Mouse (Mus musculus) midbrain, embryonic 11.5 days (tissue): ENCODE measurements at regions not wholly inside any gene's neighbourhood (a gene's known extent, or its start where the extent isn't known, plus 50 kb on each side); places are given as distances from the start of the nearest gene placed in this dataset.

ENCODE experiments used
- ATAC-seq: fragments of 200-750 bp; cut with Nextera tagmentation; 2 replicates; pipeline ENCODE4 v1.8.0; 2017; ENCODE audit warnings: moderate TSS enrichment, moderate library complexity; ENCODE audit not compliant: low FRiP score
- DNase-seq: peaks from one replicate; pipeline ENCODE4 v3.0.0; 2015; ENCODE audit warnings: low spot score; ENCODE audit errors: missing footprints
- H3K27ac ChIP-seq: fragments of 300-500 bp; sonication (generic); 2 replicates; pipeline ENCODE4 v1.5.1; 2014; ENCODE audit warnings: low read depth, low read length
- H3K27me3 ChIP-seq: fragments of 300-500 bp; sonication (generic); 2 replicates; pipeline ENCODE4 v1.6.1; 2014; ENCODE audit warnings: mild to moderate bottlenecking, low read length, moderate library complexity, mixed read lengths; ENCODE audit not compliant: control insufficient read depth, insufficient read depth
- H3K36me3 ChIP-seq: fragments of 300-500 bp; sonication (generic); 2 replicates; pipeline ENCODE4 v1.6.1; 2014; ENCODE audit warnings: mild to moderate bottlenecking, low read length, moderate library complexity, mixed read lengths; ENCODE audit not compliant: control insufficient read depth, insufficient read depth
- H3K4me1 ChIP-seq: fragments of 300-500 bp; sonication (generic); 2 replicates; pipeline ENCODE4 v1.6.1; 2014; ENCODE audit warnings: low read length; ENCODE audit not compliant: control insufficient read depth, insufficient read depth
- H3K4me2 ChIP-seq: fragments of 300-500 bp; sonication (generic); 2 replicates; pipeline ENCODE4 v1.6.1; 2014; ENCODE audit warnings: mild to moderate bottlenecking, moderate library complexity
- H3K4me3 ChIP-seq: fragments of 300-500 bp; sonication (generic); 2 replicates; pipeline ENCODE4 v1.5.1; 2014; ENCODE audit warnings: low read depth, low read length
- H3K9ac ChIP-seq: fragments of 300-500 bp; sonication (generic); 2 replicates; pipeline ENCODE4 v1.6.1; 2014; ENCODE audit warnings: low read length
- H3K9me3 ChIP-seq: fragments of 300-500 bp; sonication (generic); 2 replicates; pipeline ENCODE4 v1.6.1; 2016; ENCODE audit warnings: low read length; ENCODE audit not compliant: control insufficient read depth
- WGBS: fragments of 180-500 bp; shearing (Covaris S2); extraction: QIAGEN DNeasy Blood & Tissue Kit; methylation state at CpG from one replicate; pipeline ENCODE4 v1.1.7; 2014; 5-methylcytosine and 5-hydroxymethylcytosine counted together

DNA sequence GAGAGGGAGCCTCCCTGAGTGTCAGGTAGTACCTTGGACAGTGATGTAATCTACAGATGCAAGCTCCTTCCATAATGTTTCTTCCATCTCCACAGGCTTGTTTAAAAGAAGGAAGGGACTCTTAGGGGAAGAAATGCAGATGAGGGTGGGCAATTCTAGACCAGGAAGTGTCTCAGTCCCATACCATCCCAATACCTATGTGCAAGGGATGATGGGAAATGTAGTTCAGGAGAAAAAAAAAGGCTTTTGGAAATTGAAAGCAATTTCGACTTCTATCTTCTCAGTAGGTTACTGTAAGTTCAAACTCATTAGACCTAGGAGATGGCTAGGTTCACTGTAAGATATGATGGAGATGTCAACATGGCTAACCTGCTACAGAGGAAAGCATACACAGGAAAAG, 68.3 kb downstream of the Cd83 start:
- no peaks in the 10 kb centered on the region for H3K36me3 ChIP-seq
- no peak overlapping the region for H3K4me2 ChIP-seq
- H3K27me3 ChIP-seq = no peaks in the 10 kb centered on the region; the same call in 1 of the 2 replicates
- WGBS = 89% methylated on average over 1 of the region's 1 CpGs
- H3K9me3 ChIP-seq = no peaks in the 10 kb centered on the region
- H3K4me3 ChIP-seq = no peak overlapping the region
- peak; percentile 37 for DNase-seq
- H3K9ac ChIP-seq = no peak overlapping the region
- no peak overlapping the region for H3K27ac ChIP-seq
- ATAC-seq = no peak
- peaks cover 12% of the 10 kb centered on the region for H3K4me1 ChIP-seq

DNA sequence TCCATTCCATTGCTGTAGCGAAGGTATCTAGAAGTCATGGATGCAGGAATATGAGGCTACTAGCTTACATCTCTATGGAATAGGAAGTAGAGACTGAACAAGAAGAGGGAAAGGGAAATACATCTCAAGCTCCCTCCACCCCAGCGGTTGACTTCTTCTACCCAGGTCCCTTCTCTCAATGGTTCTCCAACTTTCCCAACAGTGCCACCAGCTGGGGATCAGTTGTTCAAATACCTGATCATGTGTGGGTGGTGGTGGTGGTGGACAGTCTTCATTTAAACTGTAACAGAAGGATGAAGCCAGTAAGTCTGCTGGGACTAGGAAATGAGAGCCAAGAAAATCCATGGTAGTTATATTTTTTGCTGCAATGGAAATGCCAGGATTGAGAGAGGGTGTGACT, 70.4 kb downstream of the Cd83 start:
- no peak overlapping the region for H3K9ac ChIP-seq
- H3K36me3 ChIP-seq = no peaks in the 10 kb centered on the region
- no peaks in the 10 kb centered on the region for H3K9me3 ChIP-seq
- ATAC-seq = no peak
- no peak overlapping the region for H3K27ac ChIP-seq
- no peak for DNase-seq
- H3K27me3 ChIP-seq = no peaks in the 10 kb centered on the region
- 100% methylated on average over 2 of the region's 2 CpGs for WGBS
- H3K4me1 ChIP-seq = peaks cover 10% of the 10 kb centered on the region
- no peak overlapping the region for H3K4me3 ChIP-seq
- H3K4me2 ChIP-seq = no peak overlapping the region

DNA sequence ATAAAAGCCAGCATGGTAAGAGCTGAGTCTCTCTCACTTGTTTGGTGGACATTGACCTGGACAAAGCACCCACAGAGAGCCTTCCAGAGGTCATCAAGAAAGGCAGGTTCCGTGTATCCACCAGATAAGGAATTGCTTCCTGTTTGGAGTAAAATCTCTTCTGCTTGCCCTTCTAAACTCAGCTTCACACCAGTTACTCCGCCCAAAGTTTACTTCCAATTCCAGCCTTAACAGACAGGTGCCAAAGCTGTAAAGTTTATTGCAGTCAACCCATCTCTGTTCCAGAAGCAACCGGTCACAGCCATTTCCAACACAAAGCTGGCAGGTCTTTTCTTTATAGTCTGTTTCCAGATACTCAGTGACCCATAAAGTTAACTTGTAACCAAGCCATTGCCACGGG, 76.4 kb downstream of the Cd83 start:
- no peak overlapping the region for H3K27ac ChIP-seq
- peaks cover 17% of the 10 kb centered on the region for H3K4me1 ChIP-seq
- peaks cover 6% of the 10 kb centered on the region for H3K27me3 ChIP-seq
- ATAC-seq (no peak), DNase-seq (peak; percentile 72)
- no peak overlapping the region for H3K4me2 ChIP-seq
- no peak overlapping the region for H3K4me3 ChIP-seq
- H3K36me3 ChIP-seq = no peaks in the 10 kb centered on the region
- H3K9ac ChIP-seq = no peak overlapping the region
- 62% methylated on average over 4 of the region's 4 CpGs for WGBS
- no peaks in the 10 kb centered on the region for H3K9me3 ChIP-seq

DNA sequence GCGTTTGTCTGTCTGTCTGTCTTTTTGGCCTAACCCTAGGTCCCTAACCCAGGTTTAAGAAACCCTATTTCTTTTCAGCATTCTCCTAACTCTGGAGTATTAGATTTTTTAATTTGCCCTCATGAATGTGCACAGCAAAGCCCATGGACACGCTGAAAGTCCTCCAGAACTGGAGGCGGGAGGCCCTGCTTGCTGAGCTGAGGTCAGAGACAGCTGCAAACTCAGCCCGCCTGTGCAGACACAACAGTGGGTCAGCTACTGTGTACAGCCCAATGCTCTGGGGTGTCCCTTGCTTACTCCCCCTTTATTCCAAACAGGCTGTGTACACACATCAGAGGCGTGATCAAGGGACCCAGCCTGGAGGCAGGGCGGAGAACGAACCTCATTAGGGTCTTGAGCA, 76.8 kb downstream of the Cd83 start:
- no peak overlapping the region for H3K9ac ChIP-seq
- 79% methylated on average over 7 of the region's 7 CpGs for WGBS
- DNase-seq (peak; percentile 83), ATAC-seq (no peak)
- H3K27ac ChIP-seq = no peak overlapping the region
- no peak overlapping the region for H3K4me2 ChIP-seq
- H3K4me3 ChIP-seq = no peak overlapping the region
- peaks cover 17% of the 10 kb centered on the region for H3K4me1 ChIP-seq
- no peaks in the 10 kb centered on the region for H3K36me3 ChIP-seq
- peaks cover 10% of the 10 kb centered on the region for H3K27me3 ChIP-seq
- no peaks in the 10 kb centered on the region for H3K9me3 ChIP-seq

DNA sequence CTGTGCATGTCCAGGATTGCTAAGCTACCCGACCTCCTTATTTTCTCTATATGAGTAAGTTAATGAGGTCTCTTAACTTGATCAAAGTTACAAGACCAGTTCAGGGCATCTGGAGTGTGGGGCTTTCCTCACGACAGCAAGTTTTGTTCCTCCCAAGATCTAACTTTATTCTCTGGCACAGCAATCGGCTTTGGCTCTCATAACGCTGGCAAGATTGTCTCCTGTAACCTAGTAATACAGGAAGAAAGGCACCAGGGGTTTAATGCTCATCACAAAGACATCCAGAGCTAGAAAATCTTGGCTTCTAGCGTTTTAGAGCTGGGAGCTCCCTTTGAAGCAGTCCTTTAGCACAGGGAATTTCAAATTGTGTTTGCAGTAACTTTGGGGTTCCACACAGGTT, 77.5 kb downstream of the Cd83 start:
- WGBS = 80% methylated on average over 5 of the region's 5 CpGs
- H3K9me3 ChIP-seq = no peaks in the 10 kb centered on the region
- no peaks in the 10 kb centered on the region for H3K36me3 ChIP-seq
- DNase-seq = peak; percentile 80
- H3K27me3 ChIP-seq = peaks cover 13% of the 10 kb centered on the region
- H3K4me1 ChIP-seq = peaks cover 17% of the 10 kb centered on the region
- ATAC-seq = no peak
- H3K27ac ChIP-seq = no peak overlapping the region
- H3K9ac ChIP-seq = no peak overlapping the region
- H3K4me2 ChIP-seq = no peak overlapping the region
- no peak overlapping the region for H3K4me3 ChIP-seq

DNA sequence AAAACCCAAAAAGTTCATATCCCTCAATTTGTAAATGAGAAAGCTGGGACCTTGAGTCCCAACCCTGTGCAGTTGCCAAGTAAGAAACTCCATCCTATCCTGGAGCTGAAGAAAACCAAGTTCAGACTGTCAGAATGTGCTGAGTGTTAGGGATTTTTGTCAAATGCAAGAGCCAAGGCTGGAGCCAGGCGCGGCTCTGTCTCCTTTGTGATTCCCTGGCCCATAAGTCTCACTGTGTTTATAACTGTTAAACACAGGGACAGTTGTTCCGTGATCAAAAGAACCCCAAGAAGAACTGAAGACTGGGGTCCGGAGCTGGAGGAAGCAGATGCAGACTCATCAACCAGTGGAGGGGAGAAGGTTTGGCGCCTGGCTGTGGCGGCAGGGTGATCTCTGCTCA, 78.0 kb downstream of the Cd83 start:
- no peak overlapping the region for H3K9ac ChIP-seq
- no peaks in the 10 kb centered on the region for H3K9me3 ChIP-seq
- no peak overlapping the region for H3K4me2 ChIP-seq
- peak; percentile 49 for DNase-seq
- peaks cover 17% of the 10 kb centered on the region for H3K4me1 ChIP-seq
- 90% methylated on average over 6 of the region's 6 CpGs for WGBS
- H3K27ac ChIP-seq = no peak overlapping the region
- H3K27me3 ChIP-seq = peaks cover 13% of the 10 kb centered on the region
- H3K36me3 ChIP-seq = no peaks in the 10 kb centered on the region
- ATAC-seq = no peak
- no peak overlapping the region for H3K4me3 ChIP-seq

DNA sequence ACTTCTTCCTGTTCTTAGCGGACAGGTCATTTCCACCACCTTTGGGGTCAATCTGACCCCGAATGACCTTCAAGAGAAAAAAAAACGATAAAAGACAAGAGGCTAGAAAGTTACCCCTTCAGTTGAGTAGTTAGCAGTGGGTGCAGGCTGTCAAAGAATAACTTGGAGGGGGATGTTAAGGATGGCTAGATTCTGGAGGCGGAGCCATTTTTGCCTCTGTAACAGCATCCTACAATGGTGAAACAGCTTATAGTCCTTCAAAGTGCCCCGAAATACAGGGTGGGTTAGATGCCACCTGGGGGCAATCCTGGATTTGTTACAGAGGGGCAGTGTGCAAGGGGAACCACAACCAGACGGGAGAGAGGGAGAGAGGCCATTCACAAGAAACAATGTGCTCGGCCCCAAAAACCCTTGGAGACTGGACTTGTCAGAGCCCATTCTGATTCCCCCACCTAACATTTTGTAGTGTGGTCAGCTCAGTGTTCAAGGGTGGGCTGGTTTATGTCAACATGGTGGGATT, 79.1 kb downstream of the Cd83 start:
- Histone ChIP-seq H3K4me2 (peak overlapping the region; percentile 51), H3K9me3 (no peaks in the 10 kb centered on the region), H3K27ac (no peak overlapping the region), H3K27me3 (peaks cover 13% of the 10 kb centered on the region), H3K4me1 (peaks cover 17% of the 10 kb centered on the region), H3K4me3 (no peak overlapping the region; the same call in 1 of the 2 replicates), H3K36me3 (no peaks in the 10 kb centered on the region), H3K9ac (no peak overlapping the region)
- 65% methylated on average over 7 of the region's 7 CpGs for WGBS
- DNase-seq = no peak
- no peak for ATAC-seq

DNA sequence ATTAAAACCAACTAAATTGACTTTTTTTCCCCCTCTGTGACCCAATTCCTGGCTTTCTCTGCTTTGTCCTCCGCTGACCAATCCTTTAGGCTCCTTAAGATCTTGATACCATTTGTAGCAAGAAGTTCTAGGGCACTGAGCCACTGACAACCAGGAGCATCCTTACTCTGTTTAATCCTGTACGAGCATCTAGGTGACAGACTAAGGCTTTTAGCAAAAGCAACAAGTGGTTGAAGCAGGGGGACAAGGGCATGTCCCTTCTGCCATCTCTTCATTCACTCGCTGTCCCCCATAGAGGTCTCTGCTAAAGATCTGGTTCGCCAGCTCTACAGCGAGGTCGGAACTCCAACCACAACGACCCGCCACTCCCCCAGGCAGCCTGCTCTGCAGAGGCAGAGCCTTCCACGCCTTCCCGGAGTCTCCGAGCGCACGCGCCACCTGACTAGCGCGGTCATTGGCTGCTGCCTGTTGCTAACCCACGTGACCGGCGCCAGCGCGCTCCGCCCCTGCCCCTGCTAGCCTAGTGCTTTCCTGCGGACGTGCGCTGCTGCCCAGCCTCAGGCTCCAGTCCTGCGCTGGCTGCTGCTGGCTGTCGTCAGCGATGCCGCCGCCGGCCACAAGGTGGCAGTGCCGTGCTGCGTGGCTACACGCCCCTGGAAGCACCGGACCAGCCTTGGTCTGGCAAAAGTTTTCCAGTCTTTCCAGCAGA, 79.7 kb downstream of the Cd83 start:
- Histone ChIP-seq H3K27me3 (peaks cover 13% of the 10 kb centered on the region), H3K9ac (peak overlapping the region; percentile 28; the same call in 1 of the 2 replicates)
- DNase-seq = peak; percentile 100

DNA sequence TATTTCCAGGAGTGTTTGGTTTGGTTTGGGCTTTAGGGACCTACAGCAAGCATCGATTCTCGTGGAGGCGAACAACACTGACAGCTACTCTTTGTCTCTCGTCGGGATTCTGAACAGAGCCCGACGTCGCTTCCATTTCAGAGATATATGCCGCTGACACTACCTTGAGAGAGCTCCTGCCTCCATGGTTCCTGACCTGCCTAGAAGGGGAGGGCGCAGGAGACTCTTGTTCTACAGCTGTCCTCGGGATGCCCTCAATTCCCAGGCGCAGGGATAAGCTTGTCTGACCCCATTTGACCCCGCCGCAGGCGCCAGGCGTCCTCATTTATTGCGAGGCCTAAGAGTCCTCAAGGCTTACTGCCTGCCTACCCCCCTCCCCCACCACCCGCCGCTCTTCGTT, 80.5 kb downstream of the Cd83 start:
- Histone ChIP-seq H3K4me2 (peak overlapping the region; percentile 51), H3K4me1 (peaks cover 17% of the 10 kb centered on the region), H3K36me3 (no peaks in the 10 kb centered on the region), H3K27me3 (peaks cover 13% of the 10 kb centered on the region), H3K9me3 (no peaks in the 10 kb centered on the region), H3K4me3 (peak overlapping the region; percentile 20), H3K27ac (no peak overlapping the region), H3K9ac (peak overlapping the region; percentile 39; the same call in 1 of the 2 replicates)
- DNase-seq (no peak), ATAC-seq (peak; percentile 69)
- WGBS = 2% methylated on average over 20 of the region's 20 CpGs

More for the DNA sequence above, 79.7 kb downstream of the Cd83 start:
- Histone ChIP-seq H3K4me3 (peak overlapping the region; percentile 20; the same call in 1 of the 2 replicates), H3K36me3 (no peaks in the 10 kb centered on the region), H3K4me1 (peaks cover 17% of the 10 kb centered on the region), H3K27ac (no peak overlapping the region), H3K9me3 (no peaks in the 10 kb centered on the region), H3K4me2 (peak overlapping the region; percentile 51)
- under 1% methylated on average over 34 of the region's 35 CpGs for WGBS
- peak; percentile 99 for ATAC-seq
